Mouse (Mus musculus) limb, embryonic 14.5 days (tissue): ENCODE results near the gene Gzmb. TPM values are rescaled to one million over a fixed set of nuclear protein-coding genes. Genes with fewer than 3 reads are reported as not detected.

Source experiments
- ATAC-seq: fragments of 200-750 bp; cut with Nextera tagmentation; 2 replicates; pipeline ENCODE4 v1.8.0; 2017; ENCODE audit warnings: low read depth, moderate number of reproducible peaks, moderate TSS enrichment; ENCODE audit not compliant: low FRiP score
- DNase-seq: peaks from one replicate; pipeline ENCODE4 v3.0.0-alpha.2; 2015; ENCODE audit warnings: low spot score
- H3K27ac ChIP-seq: fragments of 300-500 bp; sonication (generic); replicated peaks from 2 replicates; pipeline ENCODE4 v1.5.1; 2014; ENCODE audit warnings: low read depth, mild to moderate bottlenecking, low read length, moderate library complexity, mixed read lengths
- H3K27me3 ChIP-seq: fragments of 300-500 bp; sonication (generic); 2 replicates; pipeline ENCODE4 v1.6.1; 2014; ENCODE audit warnings: low read length, mixed read lengths; ENCODE audit not compliant: control insufficient read depth, insufficient read depth
- H3K36me3 ChIP-seq: fragments of 300-500 bp; sonication (generic); 2 replicates; pipeline ENCODE4 v1.6.1; 2014; ENCODE audit warnings: mild to moderate bottlenecking, low read length, moderate library complexity, mixed read lengths; ENCODE audit not compliant: control insufficient read depth, insufficient read depth
- H3K4me1 ChIP-seq: fragments of 300-500 bp; sonication (generic); 2 replicates; pipeline ENCODE4 v1.6.1; 2014; ENCODE audit warnings: antibody characterized with exemption, low read length, mixed read lengths; ENCODE audit not compliant: control insufficient read depth, insufficient read depth
- H3K4me2 ChIP-seq: fragments of 300-500 bp; sonication (generic); replicated peaks from 2 replicates; pipeline ENCODE4 v1.6.1; 2014; ENCODE audit warnings: low read depth, mild to moderate bottlenecking, low read length, moderate library complexity; ENCODE audit not compliant: severe bottlenecking
- H3K4me3 ChIP-seq: fragments of 300-500 bp; sonication (generic); replicated peaks from 2 replicates; pipeline ENCODE4 v1.5.1; 2014; ENCODE audit warnings: low read length
- H3K9ac ChIP-seq: fragments of 300-500 bp; sonication (generic); 2 replicates; pipeline ENCODE4 v1.6.1; 2014; ENCODE audit warnings: mild to moderate bottlenecking, low read depth, low read length, moderate library complexity; ENCODE audit not compliant: severe bottlenecking
- H3K9me3 ChIP-seq: fragments of 300-500 bp; sonication (generic); 2 replicates; pipeline ENCODE4 v1.6.1; 2016; ENCODE audit warnings: low read length; ENCODE audit not compliant: control insufficient read depth
- POLR2A ChIP-seq: fragments of 200-500 bp; IDR thresholded peaks from 2 replicates; pipeline ENCODE4 v1.8.0; 2012; ENCODE audit warnings: inconsistent platforms, mild to moderate bottlenecking, moderate library complexity, borderline replicate concordance; ENCODE audit not compliant: insufficient read depth, insufficient read length; ENCODE audit errors: extremely low read depth
- WGBS: fragments of 180-500 bp; shearing (Covaris S2); extraction: QIAGEN DNeasy Blood & Tissue Kit; methylation state at CpG from one replicate; pipeline ENCODE4 v1.1.7; 2014; 5-methylcytosine and 5-hydroxymethylcytosine counted together
- polyA plus RNA-seq, 2 experiments: library from polyadenylated mRNA; depleted of rRNA in 1 of 2; stranded (reverse) in 1 of 2; unstranded in 1 of 2; fragments of >200 nt; fragmentation: Nextera tagmentation in 1 of 2; extraction: Ambion mirVana in 1 of 2; gene quantifications; 2 replicates each; pipeline versions ENCODE4 v1.2.1 to v1.2.3; 2012 to 2014

Gzmb gene
- polyA plus RNA-seq, 2 experiments: 0.55 to 0.80 TPM

DNA sequence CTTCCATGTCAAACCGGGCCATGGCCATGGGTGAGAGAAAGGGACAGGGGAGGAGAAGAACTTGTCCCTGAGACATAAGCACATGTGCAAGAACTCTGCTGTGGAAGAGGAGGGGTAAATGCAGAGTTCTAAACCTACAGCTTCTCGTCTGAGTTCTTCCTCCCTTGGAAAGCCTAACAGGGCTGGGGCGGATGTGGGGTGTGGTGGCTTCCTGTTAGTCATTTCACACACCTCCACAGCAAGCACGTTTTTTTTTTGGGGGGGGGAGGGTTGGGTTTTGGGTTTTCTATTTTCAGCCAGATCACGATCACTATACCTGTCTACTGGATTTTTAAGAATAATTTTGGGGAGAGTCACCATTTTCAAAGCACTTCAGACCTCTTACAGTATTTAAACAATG, 34.7 kb upstream of the Gzmb start:
- TF ChIP-seq POLR2A: no peak
- Histone ChIP-seq H3K9ac (no peak overlapping the region), H3K36me3 (no peaks in the 10 kb centered on the region), H3K9me3 (no peaks in the 10 kb centered on the region), H3K27ac (no peak overlapping the region), H3K27me3 (no peaks in the 10 kb centered on the region), H3K4me3 (no peak overlapping the region), H3K4me1 (no peaks in the 10 kb centered on the region), H3K4me2 (no peak overlapping the region)
- DNase-seq (no peak), ATAC-seq (no peak)
- 67% methylated on average over 4 of the region's 5 CpGs for WGBS

DNA sequence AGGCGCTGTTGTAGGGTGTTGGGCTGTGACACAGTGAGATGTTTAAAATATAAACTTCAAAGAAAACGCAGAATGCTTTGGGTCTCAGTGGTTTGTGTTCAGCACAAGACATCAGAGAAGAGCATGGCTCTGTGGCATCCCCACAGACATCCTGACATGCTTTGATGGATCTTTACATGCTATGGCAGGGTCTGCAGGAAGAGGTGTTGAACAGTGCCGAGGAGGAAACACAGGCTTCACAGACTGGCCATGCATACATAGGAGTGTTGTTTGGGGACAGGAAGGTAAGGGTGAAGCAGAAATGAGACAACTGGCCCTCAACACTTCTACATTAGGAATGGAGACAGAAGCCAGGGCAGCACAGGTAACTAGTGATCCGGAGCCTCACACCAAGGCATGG, 34.0 kb upstream of the Gzmb start:
- no peak for TF ChIP-seq POLR2A
- ATAC-seq (no peak), DNase-seq (no peak)
- Histone ChIP-seq H3K4me1 (no peaks in the 10 kb centered on the region), H3K9me3 (no peaks in the 10 kb centered on the region), H3K36me3 (no peaks in the 10 kb centered on the region), H3K27ac (no peak overlapping the region), H3K9ac (no peak overlapping the region), H3K27me3 (no peaks in the 10 kb centered on the region), H3K4me2 (no peak overlapping the region), H3K4me3 (no peak overlapping the region)
- 87% methylated on average over 4 of the region's 4 CpGs for WGBS

DNA sequence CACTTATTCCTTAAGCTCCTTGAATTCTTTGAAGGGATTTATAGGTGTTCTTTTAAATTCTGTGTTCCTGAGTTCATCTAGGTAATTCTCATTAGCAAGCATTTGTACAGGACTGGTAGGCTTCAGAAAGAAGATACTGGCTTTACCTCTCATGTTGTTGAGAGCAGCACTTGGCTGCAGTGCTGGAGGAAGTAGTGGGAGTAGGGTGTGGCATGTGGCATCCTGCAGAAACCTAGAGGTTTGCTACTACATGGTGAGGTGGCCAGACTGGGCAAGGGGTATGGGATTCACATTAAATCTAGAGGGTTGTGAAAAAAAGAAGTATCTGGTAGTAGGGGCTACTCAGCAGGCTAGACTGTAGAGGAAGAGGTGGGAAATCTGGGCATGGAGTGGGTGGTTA, 31.1 kb upstream of the Gzmb start:
- H3K4me1 ChIP-seq: no peaks in the 10 kb centered on the region
- ATAC-seq (no peak), DNase-seq (no peak)
- TF ChIP-seq POLR2A: no peak
- no peak overlapping the region for H3K27ac ChIP-seq
- no peaks in the 10 kb centered on the region for H3K36me3 ChIP-seq
- no peak overlapping the region for H3K4me2 ChIP-seq
- H3K9ac ChIP-seq: no peak overlapping the region
- no peaks in the 10 kb centered on the region for H3K27me3 ChIP-seq
- no peaks in the 10 kb centered on the region for H3K9me3 ChIP-seq
- no peak overlapping the region for H3K4me3 ChIP-seq

DNA sequence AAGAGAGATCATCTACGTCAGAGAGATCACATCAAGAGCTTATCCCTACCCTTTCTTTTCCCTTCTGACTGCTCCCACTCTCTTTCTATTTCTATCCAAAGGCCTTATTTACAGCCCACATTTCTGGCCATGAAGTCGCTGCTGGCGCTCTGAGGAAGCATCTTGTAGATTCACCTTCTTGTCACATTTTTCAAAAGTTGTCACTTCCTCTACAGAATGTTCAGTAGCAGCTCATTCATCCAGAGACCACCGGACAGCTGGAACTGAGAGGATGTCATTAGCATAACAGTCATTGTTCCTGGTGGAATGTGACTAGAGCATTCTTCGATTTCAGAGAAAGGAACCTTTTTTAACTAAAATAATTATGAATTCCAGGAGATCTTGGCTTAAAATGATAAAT, 26.6 kb upstream of the Gzmb start:
- Histone ChIP-seq H3K9ac (no peak overlapping the region), H3K4me3 (no peak overlapping the region), H3K4me2 (no peak overlapping the region), H3K36me3 (no peaks in the 10 kb centered on the region), H3K4me1 (no peaks in the 10 kb centered on the region), H3K27ac (no peak overlapping the region), H3K9me3 (no peaks in the 10 kb centered on the region), H3K27me3 (no peaks in the 10 kb centered on the region)
- DNase-seq (no peak), ATAC-seq (no peak)
- 69% methylated on average over 5 of the region's 5 CpGs for WGBS
- no peak for TF ChIP-seq POLR2A

DNA sequence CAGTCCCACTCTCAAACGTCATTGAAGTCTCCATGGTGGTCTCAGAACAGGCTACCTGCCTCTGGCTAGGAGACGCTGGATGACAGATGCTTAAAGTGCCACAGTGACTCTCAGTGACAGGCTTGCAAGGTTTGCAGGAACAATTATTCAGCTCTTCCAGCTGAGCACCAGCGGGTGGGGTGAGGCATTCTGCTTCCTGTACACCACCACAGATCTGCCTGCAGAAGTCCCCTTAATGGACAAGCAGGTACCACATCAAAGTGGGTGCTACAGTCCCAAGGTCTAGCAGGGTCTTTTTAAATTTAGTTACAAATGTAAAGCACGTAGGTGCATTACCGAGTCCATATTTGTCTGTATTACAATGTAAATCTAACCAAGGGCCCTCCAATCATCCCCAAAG, 25.7 kb upstream of the Gzmb start:
- H3K4me1 ChIP-seq: no peaks in the 10 kb centered on the region
- no peak for DNase-seq
- no peaks in the 10 kb centered on the region for H3K9me3 ChIP-seq
- H3K4me2 ChIP-seq: no peak overlapping the region
- WGBS: 66% methylated on average over 5 of the region's 5 CpGs
- no peak overlapping the region for H3K27ac ChIP-seq
- no peak overlapping the region for H3K9ac ChIP-seq
- H3K27me3 ChIP-seq: no peaks in the 10 kb centered on the region
- H3K36me3 ChIP-seq: no peaks in the 10 kb centered on the region
- no peak for ATAC-seq
- TF ChIP-seq POLR2A: no peak
- H3K4me3 ChIP-seq: no peak overlapping the region
